Mouse (Mus musculus): Measurements from ENCODE around the gene Xndc1. TPM values are rescaled to one million over a fixed set of nuclear protein-coding genes. Genes with fewer than 3 reads are reported as not detected.

The Xndc1 gene
- polyA plus RNA-seq, 1 experiment = 47.9 TPM

- Histone ChIP-seq H3K4me1 (ENCODE audit: control insufficient read depth, insufficient read depth, low read length) (peaks cover 19% of the 10 kb centered on the region), H3K27ac (ENCODE audit: control insufficient read depth, insufficient read depth, low read depth, low read length) (no peak overlapping the region), H3K36me3 (ENCODE audit: control insufficient read depth, insufficient read depth, low read length) (no peaks in the 10 kb centered on the region), H3K27me3 (ENCODE audit: control insufficient read depth, insufficient read depth, low read length) (no peaks in the 10 kb centered on the region), H3K4me3 (ENCODE audit: control insufficient read depth, low read depth, low read length) (no peak overlapping the region)
- no peak for TF ChIP-seq CTCF (IDR thresholded peaks at IDR 0.05; ENCODE audit: control insufficient read depth, insufficient read depth, insufficient replicate concordance, low read depth, low read length)
- TF ChIP-seq POLR2A (IDR thresholded peaks at IDR 0.05; ENCODE audit: control insufficient read depth, low read depth, low read length) = no peak
Observed at GRCm38 (mm10) chr7:102109746-102110145, 44.4 kb downstream of the Xndc1 start.

DNA sequence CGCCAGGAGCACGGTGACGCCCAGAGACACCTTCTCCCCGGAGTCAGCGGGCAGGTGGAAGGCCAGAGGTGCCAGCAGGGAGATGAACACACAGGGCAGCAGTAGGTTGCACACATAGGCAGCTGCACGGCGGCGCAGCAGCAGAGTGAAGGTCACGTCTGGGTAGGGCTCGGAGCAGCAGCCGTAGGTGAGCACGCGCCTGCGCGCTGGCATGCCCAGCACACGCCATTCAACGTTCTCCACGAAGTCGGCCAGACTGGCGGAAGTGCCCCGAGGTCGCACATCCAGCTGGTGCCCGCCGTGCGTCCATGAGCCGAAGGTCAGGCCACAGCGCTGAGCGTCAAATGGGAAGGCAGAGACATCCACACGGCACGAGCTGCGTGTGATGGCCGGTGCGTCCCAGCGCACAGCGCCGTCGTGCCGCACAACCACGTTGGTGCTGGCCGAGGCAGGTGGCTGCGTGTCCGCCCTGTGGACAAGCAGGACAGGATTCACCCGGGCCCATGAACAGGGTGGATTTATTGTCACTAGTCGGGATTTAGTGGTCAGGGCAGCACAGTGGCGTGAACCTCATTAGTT lies 47.9 kb downstream of the Xndc1 start:
- Histone ChIP-seq H3K4me3 (ENCODE audit: control insufficient read depth, low read depth, low read length) (peak overlapping the region; percentile 88), H3K27me3 (ENCODE audit: control insufficient read depth, insufficient read depth, low read length) (no peaks in the 10 kb centered on the region), H3K36me3 (ENCODE audit: control insufficient read depth, insufficient read depth, low read length) (no peaks in the 10 kb centered on the region), H3K4me1 (ENCODE audit: control insufficient read depth, insufficient read depth, low read length) (peaks cover 10% of the 10 kb centered on the region), H3K27ac (ENCODE audit: control insufficient read depth, insufficient read depth, low read depth, low read length) (no peak overlapping the region; the same call in 1 of the 2 replicates)
- no peak for TF ChIP-seq CTCF (IDR thresholded peaks at IDR 0.05; ENCODE audit: control insufficient read depth, insufficient read depth, insufficient replicate concordance, low read depth, low read length)
- no peak for TF ChIP-seq POLR2A (IDR thresholded peaks at IDR 0.05; ENCODE audit: control insufficient read depth, low read depth, low read length)

- peaks cover 10% of the 10 kb centered on the region for H3K4me1 ChIP-seq (ENCODE audit: control insufficient read depth, insufficient read depth, low read length)
- no peak for TF ChIP-seq CTCF (IDR thresholded peaks at IDR 0.05; ENCODE audit: control insufficient read depth, insufficient read depth, insufficient replicate concordance, low read depth, low read length)
- TF ChIP-seq POLR2A (IDR thresholded peaks at IDR 0.05; ENCODE audit: control insufficient read depth, low read depth, low read length) = no peak
- no peaks in the 10 kb centered on the region; the same call in 1 of the 2 replicates for H3K36me3 ChIP-seq (ENCODE audit: control insufficient read depth, insufficient read depth, low read length)
- no peak within 1 kb of the TSS for H3K27ac ChIP-seq (ENCODE audit: control insufficient read depth, insufficient read depth, low read depth, low read length)
- no peak within 1 kb of the TSS for H3K4me3 ChIP-seq (ENCODE audit: control insufficient read depth, low read depth, low read length)
- H3K27me3 ChIP-seq (ENCODE audit: control insufficient read depth, insufficient read depth, low read length) = no peaks in the 10 kb centered on the region
Observed at GRCm38 (mm10) chr7:102116579-102117331, 51.4 kb downstream of the Xndc1 start, which contains the start of gene Chrna10. Gene Chrna10, minus strand, starts transcription at chr7:102116828.

GRCm38 (mm10) chr7:102117382-102117781 lies 52.1 kb downstream of the Xndc1 start:
- H3K4me3 ChIP-seq (ENCODE audit: control insufficient read depth, low read depth, low read length) = no peak overlapping the region
- no peaks in the 10 kb centered on the region; the same call in 1 of the 2 replicates for H3K36me3 ChIP-seq (ENCODE audit: control insufficient read depth, insufficient read depth, low read length)
- TF ChIP-seq CTCF (IDR thresholded peaks at IDR 0.05; ENCODE audit: control insufficient read depth, insufficient read depth, insufficient replicate concordance, low read depth, low read length) (no peak), POLR2A (IDR thresholded peaks at IDR 0.05; ENCODE audit: control insufficient read depth, low read depth, low read length) (no peak)
- H3K4me1 ChIP-seq (ENCODE audit: control insufficient read depth, insufficient read depth, low read length) = peaks cover 10% of the 10 kb centered on the region
- no peak overlapping the region for H3K27ac ChIP-seq (ENCODE audit: control insufficient read depth, insufficient read depth, low read depth, low read length)
- no peaks in the 10 kb centered on the region for H3K27me3 ChIP-seq (ENCODE audit: control insufficient read depth, insufficient read depth, low read length)

GRCm38 (mm10) chr7:102120326-102120725 lies 55.0 kb downstream of the Xndc1 start:
- no peaks in the 10 kb centered on the region for H3K27me3 ChIP-seq (ENCODE audit: control insufficient read depth, insufficient read depth, low read length)
- no peaks in the 10 kb centered on the region for H3K4me1 ChIP-seq (ENCODE audit: control insufficient read depth, insufficient read depth, low read length)
- TF ChIP-seq CTCF (IDR thresholded peaks at IDR 0.05; ENCODE audit: control insufficient read depth, insufficient read depth, insufficient replicate concordance, low read depth, low read length) = no peak
- no peak for TF ChIP-seq POLR2A (IDR thresholded peaks at IDR 0.05; ENCODE audit: control insufficient read depth, low read depth, low read length)
- H3K36me3 ChIP-seq (ENCODE audit: control insufficient read depth, insufficient read depth, low read length) = peaks cover 1% of the 10 kb centered on the region
- no peak overlapping the region for H3K4me3 ChIP-seq (ENCODE audit: control insufficient read depth, low read depth, low read length)
- no peak overlapping the region for H3K27ac ChIP-seq (ENCODE audit: control insufficient read depth, insufficient read depth, low read depth, low read length)

DNA sequence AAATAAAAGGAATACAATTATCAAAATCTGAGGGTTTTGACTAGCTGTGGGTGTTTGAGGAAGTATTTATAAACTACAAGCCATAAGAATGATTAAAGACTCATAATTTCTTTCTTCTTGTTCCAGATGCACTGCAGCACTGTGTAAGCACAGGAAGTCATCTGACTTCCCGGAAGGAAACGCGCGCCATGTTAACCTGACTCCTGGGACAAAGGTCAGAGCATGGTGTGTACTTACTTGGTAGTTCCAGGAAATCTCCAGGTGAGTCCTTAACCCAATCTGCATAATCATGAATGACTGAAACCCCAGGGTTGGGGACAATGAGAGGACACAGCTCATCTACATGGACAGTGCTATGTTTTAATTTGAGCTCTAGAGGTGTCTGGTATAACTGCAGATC lies 67.1 kb downstream of the Xndc1 start:
- Histone ChIP-seq H3K4me1 (ENCODE audit: control insufficient read depth, insufficient read depth, low read length) (no peaks in the 10 kb centered on the region), H3K27ac (ENCODE audit: control insufficient read depth, insufficient read depth, low read depth, low read length) (no peak overlapping the region), H3K36me3 (ENCODE audit: control insufficient read depth, insufficient read depth, low read length) (peaks cover 4% of the 10 kb centered on the region), H3K27me3 (ENCODE audit: control insufficient read depth, insufficient read depth, low read length) (no peaks in the 10 kb centered on the region), H3K4me3 (ENCODE audit: control insufficient read depth, low read depth, low read length) (no peak overlapping the region)
- TF ChIP-seq CTCF (IDR thresholded peaks at IDR 0.05; ENCODE audit: control insufficient read depth, insufficient read depth, insufficient replicate concordance, low read depth, low read length) (no peak), POLR2A (IDR thresholded peaks at IDR 0.05; ENCODE audit: control insufficient read depth, low read depth, low read length) (no peak)

Other genes starting within 250 kb of the Xndc1 start
- 0.14 and 0.16 TPM in 2 replicates for gene Phox2a, start 247.2 kb upstream of the Xndc1 start, polyA plus RNA-seq (2012; rRNA removed)
- gene Inppl1, start 227.3 kb upstream of the Xndc1 start, polyA plus RNA-seq (2012; rRNA removed) = 27.7 and 37.2 TPM in 2 replicates
- gene Folr2, start 208.3 kb upstream of the Xndc1 start, polyA plus RNA-seq (2012; rRNA removed) = 2.7 and 3.7 TPM in 2 replicates
- 82.5 and 83.4 TPM in 2 replicates for gene Anapc15, start 201.8 kb upstream of the Xndc1 start, polyA plus RNA-seq (2012; rRNA removed)
- gene Folr1, start 194.7 kb upstream of the Xndc1 start, polyA plus RNA-seq (2012; rRNA removed) = 25.5 and 28.5 TPM in 2 replicates
- gene Lamtor1, start 159.6 kb upstream of the Xndc1 start, polyA plus RNA-seq (2012; rRNA removed) = 52.2 and 53.8 TPM in 2 replicates
- gene Tomt, start 159.2 kb upstream of the Xndc1 start, polyA plus RNA-seq (2012; rRNA removed) = 1.4 and 2.0 TPM in 2 replicates
- gene Lrrc51, start 131.6 kb upstream of the Xndc1 start, polyA plus RNA-seq (2012; rRNA removed) = 1,236 and 1,353 TPM in 2 replicates
- 20.8 and 21.9 TPM in 2 replicates for gene Numa1, start 131.4 kb upstream of the Xndc1 start, polyA plus RNA-seq (2012; rRNA removed)
- 3.3 and 4.2 TPM in 2 replicates for gene Il18bp, start 46.8 kb upstream of the Xndc1 start, polyA plus RNA-seq (2012; rRNA removed)
- 34.9 and 38.0 TPM in 2 replicates for gene Rnf121, start within 50 bp of the Xndc1 start, polyA plus RNA-seq (2012; rRNA removed)
- gene Xntrpc, start 202 bp downstream of the Xndc1 start, polyA plus RNA-seq (2012; rRNA removed) = 5.5 and 7.4 TPM in 2 replicates
- gene Trpc2, start 17.6 kb downstream of the Xndc1 start, polyA plus RNA-seq (2012; rRNA removed) = not detected in 2 replicates
- gene Art1, start 36.2 kb downstream of the Xndc1 start, polyA plus RNA-seq (2012; rRNA removed) = 6.7 and 9.4 TPM in 2 replicates
- 65.1 and 76.0 TPM in 2 replicates for gene Art5, start 44.0 kb downstream of the Xndc1 start, polyA plus RNA-seq (2012; rRNA removed)
- gene Chrna10, start 51.3 kb downstream of the Xndc1 start, polyA plus RNA-seq (2012; rRNA removed) = 0.04 and 0.07 TPM in 2 replicates
- gene Nup98, start 144.7 kb downstream of the Xndc1 start, polyA plus RNA-seq (2012; rRNA removed) = 126 and 133 TPM in 2 replicates
- gene Pgap2, start 144.7 kb downstream of the Xndc1 start, polyA plus RNA-seq (2012; rRNA removed) = 304 and 321 TPM in 2 replicates
- gene Rhog, start 190.5 kb downstream of the Xndc1 start, polyA plus RNA-seq (2012; rRNA removed) = 11.2 and 13.2 TPM in 2 replicates
- 127 and 130 TPM in 2 replicates for gene Stim1, start 202.3 kb downstream of the Xndc1 start, polyA plus RNA-seq (2012; rRNA removed)

All from testis, adult 2 months (tissue).